18 mouse cellular contexts compared by ENCODE assay signal in genomic region chr1:63517800-63518199, GRCm38 (mm10).
DNase-seq lines count a peak whose midpoint lies in the region; ATAC-seq lines count a peak whose summit lies in the region.
"Had no signal": no experiment of that assay in that cellular context is flagged by ENCODE, and none has a peak within 500 bp of the region (broad histone marks: within the 10 kb centered on the region; RNA-seq: fewer than 3 reads in every experiment).

No protein-coding gene starts in this region.

- H3K4me2 ChIP-seq in embryonic facial prominence, embryonic 14.5 days (ENCODE audit: low read depth, low read length) = no peak overlapping the region
- no peak overlapping the region for H3K4me2 ChIP-seq in hindbrain, embryonic 14.5 days (replicated peaks)
- H3K4me2 ChIP-seq: heart, embryonic 13.5 days; stomach, embryonic 15.5 days had no signal

- no peak overlapping the region for H3K27ac ChIP-seq in embryonic facial prominence, embryonic 14.5 days (replicated peaks; ENCODE audit: low read depth, low read length)
- H3K27ac ChIP-seq in embryonic facial prominence, embryonic 10.5 days (replicated peaks) = no peak overlapping the region
- no peak overlapping the region for H3K27ac ChIP-seq in hindbrain, embryonic 14.5 days
- H3K27ac ChIP-seq: forebrain, embryonic 10.5 days; heart, embryonic 13.5 days; hindbrain, embryonic 10.5 days; liver, embryonic 14.5 days; stomach, embryonic 15.5 days had no signal

- no peak for ATAC-seq in embryonic facial prominence, embryonic 14.5 days (ENCODE audit: low read depth)
- ATAC-seq in hindbrain, embryonic 14.5 days (ENCODE audit: low FRiP score) = no peak

- WGBS in embryonic facial prominence, embryonic 14.5 days = 79% methylated on average over 11 of the region's 11 CpGs
- 92% methylated on average over 11 of the region's 11 CpGs for WGBS in embryonic facial prominence, embryonic 10.5 days
- WGBS in hindbrain, embryonic 14.5 days = 70% methylated on average over 11 of the region's 11 CpGs

- H3K27me3 ChIP-seq in embryonic facial prominence, embryonic 14.5 days (replicated peaks; ENCODE audit: control insufficient read depth, insufficient read depth, low read length) = no peaks in the 10 kb centered on the region
- no peaks in the 10 kb centered on the region for H3K27me3 ChIP-seq in embryonic facial prominence, embryonic 10.5 days (replicated peaks; ENCODE audit: low read depth, poor library complexity, severe bottlenecking)
- H3K27me3 ChIP-seq in hindbrain, embryonic 14.5 days (ENCODE audit: control insufficient read depth, insufficient read depth, low read length) = no peaks in the 10 kb centered on the region
- H3K27me3 ChIP-seq: heart, embryonic 13.5 days; stomach, embryonic 15.5 days had no signal

- no peaks in the 10 kb centered on the region for H3K9me3 ChIP-seq in embryonic facial prominence, embryonic 14.5 days (ENCODE audit: control insufficient read depth, low read length)
- H3K9me3 ChIP-seq in embryonic facial prominence, embryonic 10.5 days = no peaks in the 10 kb centered on the region
- H3K9me3 ChIP-seq in hindbrain, embryonic 14.5 days (ENCODE audit: control insufficient read depth, low read length) = no peaks in the 10 kb centered on the region
- H3K9me3 ChIP-seq: forebrain, embryonic 10.5 days; heart, embryonic 13.5 days; hindbrain, embryonic 10.5 days; stomach, embryonic 15.5 days had no signal

- no peaks in the 10 kb centered on the region for H3K36me3 ChIP-seq in embryonic facial prominence, embryonic 14.5 days (ENCODE audit: control insufficient read depth, insufficient read depth, low read length)
- H3K36me3 ChIP-seq in embryonic facial prominence, embryonic 10.5 days (replicated peaks) = no peaks in the 10 kb centered on the region
- no peaks in the 10 kb centered on the region for H3K36me3 ChIP-seq in hindbrain, embryonic 14.5 days (replicated peaks; ENCODE audit: control insufficient read depth, insufficient read depth)
- H3K36me3 ChIP-seq: forebrain, embryonic 10.5 days; heart, embryonic 13.5 days; hindbrain, embryonic 10.5 days; stomach, embryonic 15.5 days had no signal

- no peaks in the 10 kb centered on the region; the same call in 1 of the 2 replicates for H3K4me1 ChIP-seq in embryonic facial prominence, embryonic 14.5 days (ENCODE audit: control insufficient read depth, insufficient read depth, low read length)
- H3K4me1 ChIP-seq in embryonic facial prominence, embryonic 10.5 days = no peaks in the 10 kb centered on the region
- H3K4me1 ChIP-seq in hindbrain, embryonic 14.5 days (replicated peaks; ENCODE audit: control insufficient read depth, insufficient read depth, low read length) = no peaks in the 10 kb centered on the region
- H3K4me1 ChIP-seq: forebrain, embryonic 10.5 days; heart, embryonic 13.5 days; hindbrain, embryonic 10.5 days; stomach, embryonic 15.5 days had no signal

- H3K4me3 ChIP-seq in embryonic facial prominence, embryonic 14.5 days (ENCODE audit: low read depth, low read length) = no peak overlapping the region
- H3K4me3 ChIP-seq in embryonic facial prominence, embryonic 10.5 days = no peak overlapping the region
- H3K4me3 ChIP-seq in hindbrain, embryonic 14.5 days (replicated peaks; ENCODE audit: low read length) = no peak overlapping the region
- H3K4me3 ChIP-seq: forebrain, embryonic 10.5 days; heart, embryonic 13.5 days; hindbrain, embryonic 10.5 days; stomach, embryonic 15.5 days had no signal

- H3K9ac ChIP-seq in embryonic facial prominence, embryonic 14.5 days (ENCODE audit: low read depth, low read length) = no peak overlapping the region
- no peak overlapping the region for H3K9ac ChIP-seq in hindbrain, embryonic 14.5 days
- H3K9ac ChIP-seq: heart, embryonic 13.5 days; liver, embryonic 14.5 days; stomach, embryonic 15.5 days had no signal

- peak; percentile 11 for DNase-seq in embryonic facial prominence, embryonic 14.5 days (ENCODE audit: low spot score)
- DNase-seq in embryonic facial prominence, embryonic 10.5 days (ENCODE audit: low spot score) = no peak
- DNase-seq in 3T3-L1 (ENCODE audit: low read depth, low spot score) (peak; percentile 91), MN1 (ENCODE audit: low spot score) (no peak)
- DNase-seq in adrenal gland, postnatal 25 days = peak; percentile 43
- peak; percentile 20 to 28 for DNase-seq in cerebellum, postnatal 10 days
- DNase-seq in hindbrain, embryonic 14.5 days (ENCODE audit: low spot score) = no peak
- no peak for DNase-seq in B cell, adult 2 months
- DNase-seq: kidney, adult 11 months; kidney, postnatal 14 days; layer of hippocampus, postnatal 36 days; lung, postnatal 14 days; thymus, postnatal 25 days had no signal

Comparison
In these comparisons a context has a peak if more than half of its experiments do, and no peak if none do; other contexts are left out.
1. DNase-seq: peak in embryonic facial prominence, embryonic 14.5 days (single experiment), 3T3-L1 (single experiment), adrenal gland, postnatal 25 days (single experiment) and cerebellum, postnatal 10 days (2 of 2); none in embryonic facial prominence, embryonic 10.5 days (single experiment), MN1 (single experiment), hindbrain, embryonic 14.5 days (single experiment) and B cell, adult 2 months (0 of 2).